Mouse (Mus musculus) lung, embryonic 16.5 days (tissue): ENCODE data around the gene Thada. TPM values are rescaled to one million over a fixed set of nuclear protein-coding genes. Genes with fewer than 3 reads are reported as not detected.

ENCODE experiments used
- ATAC-seq: fragments of 200-750 bp; cut with Nextera tagmentation; 2 replicates; pipeline ENCODE4 v1.8.0; 2017; ENCODE audit warnings: low read depth, mild to moderate bottlenecking, moderate library complexity
- H3K27ac ChIP-seq: fragments of 300-500 bp; sonication (generic); 2 replicates; pipeline ENCODE4 v1.5.1; 2014; ENCODE audit warnings: mild to moderate bottlenecking, control low read depth, low read length
- H3K27me3 ChIP-seq: fragments of 300-500 bp; sonication (generic); 2 replicates; pipeline ENCODE4 v1.6.1; 2014; ENCODE audit warnings: low read depth, low read length, mixed read lengths; ENCODE audit not compliant: control insufficient read depth, insufficient read depth
- H3K36me3 ChIP-seq: fragments of 300-500 bp; sonication (generic); 2 replicates; pipeline ENCODE4 v1.6.1; 2014; ENCODE audit warnings: low read length; ENCODE audit not compliant: control insufficient read depth, insufficient read depth
- H3K4me1 ChIP-seq: fragments of 300-500 bp; sonication (generic); replicated peaks from 2 replicates; pipeline ENCODE4 v1.6.1; 2014; ENCODE audit warnings: low read length, mixed read lengths; ENCODE audit not compliant: control insufficient read depth, insufficient read depth
- H3K4me2 ChIP-seq: fragments of 300-500 bp; sonication (generic); 2 replicates; pipeline ENCODE4 v1.6.1; 2014; ENCODE audit warnings: low read depth, low read length, control low read depth
- H3K4me3 ChIP-seq: fragments of 300-500 bp; sonication (generic); 2 replicates; pipeline ENCODE4 v1.5.1; 2014; ENCODE audit warnings: mild to moderate bottlenecking, low read length, control low read depth
- H3K9ac ChIP-seq: fragments of 300-500 bp; sonication (generic); 2 replicates; pipeline ENCODE4 v1.6.1; 2014; ENCODE audit warnings: low read length, control low read depth
- H3K9me3 ChIP-seq: fragments of 300-500 bp; sonication (generic); 2 replicates; pipeline ENCODE4 v1.6.1; 2016; ENCODE audit warnings: low read length; ENCODE audit not compliant: control insufficient read depth
- WGBS: fragments of 180-500 bp; shearing (Covaris S2); extraction: QIAGEN DNeasy Blood & Tissue Kit; methylation state at CpG from one replicate; pipeline ENCODE4 v1.1.7; 2014; 5-methylcytosine and 5-hydroxymethylcytosine counted together
- polyA plus RNA-seq: library from polyadenylated mRNA; unstranded; fragments of >200 nt; fragmentation: Nextera tagmentation; extraction: Ambion mirVana; gene quantifications from 2 replicates; pipeline ENCODE4 v1.2.1, GENCODE M21; 2015

The Thada gene
- polyA plus RNA-seq, 1 experiment from 2014 or later: 8.6 TPM

DNA sequence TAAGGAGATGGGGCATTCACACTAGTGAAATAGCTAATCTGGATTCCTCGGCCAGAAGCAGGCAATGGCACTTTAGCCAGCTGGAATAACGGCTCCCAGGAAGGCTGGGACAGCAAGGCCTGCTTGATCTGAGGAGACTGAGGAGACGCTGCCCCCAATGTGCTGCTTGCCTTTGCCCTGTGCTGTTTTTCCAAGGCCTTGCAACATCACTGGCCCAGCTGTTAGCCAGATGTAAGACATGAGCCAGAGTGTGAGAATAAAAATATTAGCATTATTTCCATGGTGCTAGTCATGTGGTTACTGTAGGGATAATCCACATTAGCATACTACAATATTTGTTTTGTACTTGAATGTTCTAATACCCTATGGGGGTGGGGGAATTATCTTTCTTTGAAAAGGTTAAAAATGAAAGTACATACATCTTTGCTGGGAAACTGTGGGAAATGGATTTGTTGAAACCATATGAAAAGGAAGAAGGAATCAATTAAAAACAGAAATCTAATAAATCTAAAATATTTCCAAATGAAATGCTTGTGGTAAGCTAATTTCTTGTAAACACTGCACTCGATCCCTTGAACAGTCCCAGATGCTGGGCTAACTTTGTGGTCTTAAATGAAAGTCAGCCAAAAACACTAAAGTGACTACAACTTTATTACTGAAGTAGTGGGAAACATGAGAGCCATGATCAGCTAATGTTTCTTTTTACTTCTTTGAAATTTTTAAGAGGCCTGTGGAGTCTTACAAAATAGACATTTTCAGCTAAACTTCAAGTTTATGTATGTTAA lies 43.8 kb downstream of the Thada start:
- Histone ChIP-seq H3K4me2 (no peak overlapping the region), H3K4me3 (no peak overlapping the region), H3K9me3 (no peaks in the 10 kb centered on the region), H3K27ac (no peak overlapping the region), H3K9ac (no peak overlapping the region), H3K36me3 (peaks cover 15% of the 10 kb centered on the region), H3K4me1 (peaks cover 9% of the 10 kb centered on the region), H3K27me3 (no peaks in the 10 kb centered on the region)
- WGBS: 49% methylated on average over 4 of the region's 4 CpGs
- 0 out of 2 replicates have a peak, but pooled peaks have one; percentile 37 for ATAC-seq

GRCm38 (mm10) chr17:84421042-84421441 lies 45.0 kb downstream of the Thada start:
- Histone ChIP-seq H3K4me2 (no peak overlapping the region), H3K27me3 (no peaks in the 10 kb centered on the region), H3K9ac (no peak overlapping the region), H3K9me3 (no peaks in the 10 kb centered on the region), H3K4me1 (peaks cover 9% of the 10 kb centered on the region), H3K27ac (peak overlapping the region; percentile 79), H3K4me3 (no peak overlapping the region), H3K36me3 (peaks cover 13% of the 10 kb centered on the region)
- no peak for ATAC-seq
- 72% methylated on average over 4 of the region's 4 CpGs for WGBS

GRCm38 (mm10) chr17:84420276-84420639 lies 45.7 kb downstream of the Thada start:
- Histone ChIP-seq H3K27ac (peak overlapping the region; percentile 79), H3K9ac (peak overlapping the region; percentile 22; the same call in 1 of the 2 replicates), H3K4me3 (no peak overlapping the region), H3K4me2 (no peak overlapping the region), H3K27me3 (no peaks in the 10 kb centered on the region), H3K36me3 (peaks cover 10% of the 10 kb centered on the region), H3K4me1 (peaks cover 9% of the 10 kb centered on the region), H3K9me3 (no peaks in the 10 kb centered on the region)
- WGBS: 71% methylated on average over 3 of the region's 3 CpGs
- 0 out of 2 replicates have a peak, but pooled peaks have one; percentile 6 for ATAC-seq

DNA sequence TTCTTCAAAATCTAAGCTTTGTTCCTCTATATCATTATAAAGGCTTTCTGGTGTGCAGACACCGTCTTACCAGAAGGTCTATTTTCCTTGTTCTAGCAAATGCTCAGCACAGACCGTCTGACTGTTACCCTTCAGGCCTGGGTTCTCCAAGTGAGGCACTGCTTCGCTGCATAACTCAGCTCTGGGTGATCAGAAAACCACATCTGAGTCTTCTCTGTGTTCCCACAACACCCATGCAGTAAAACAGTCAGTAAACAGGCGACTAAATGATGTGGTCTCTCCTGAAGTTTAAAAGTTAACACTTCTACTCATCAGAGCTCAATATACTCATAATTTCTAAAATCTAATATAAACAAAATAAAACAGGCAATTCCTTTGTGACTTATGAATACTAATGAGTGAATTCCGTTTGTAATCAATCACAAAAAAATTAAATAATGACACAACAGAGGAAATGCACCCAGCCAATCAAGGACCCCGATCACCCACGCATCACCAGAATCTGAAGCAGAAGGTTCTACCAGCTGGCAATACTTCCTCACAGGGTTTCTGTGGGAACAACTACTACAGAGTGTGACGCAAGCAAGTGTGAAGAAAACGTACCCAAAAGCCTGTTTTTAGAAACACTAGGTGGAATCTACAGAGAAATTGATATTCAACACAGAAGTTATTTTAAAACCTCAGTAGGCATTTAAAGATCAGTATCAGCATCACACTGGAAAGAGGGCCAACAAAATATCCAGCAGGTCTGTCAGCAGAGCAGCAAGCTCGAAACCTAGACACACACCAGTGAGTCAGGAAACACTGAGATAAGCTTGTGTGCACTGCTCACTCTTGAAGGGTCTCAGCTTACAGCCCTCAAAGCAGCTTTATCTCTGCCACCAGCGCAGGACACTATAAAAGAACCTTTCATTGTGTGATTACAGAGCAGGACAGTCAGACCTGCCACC lies 46.4 kb downstream of the Thada start:
- H3K9ac ChIP-seq: peak overlapping the region; percentile 22; the same call in 1 of the 2 replicates
- ATAC-seq: peak; percentile 87; the same call in 1 of the 2 replicates

DNA sequence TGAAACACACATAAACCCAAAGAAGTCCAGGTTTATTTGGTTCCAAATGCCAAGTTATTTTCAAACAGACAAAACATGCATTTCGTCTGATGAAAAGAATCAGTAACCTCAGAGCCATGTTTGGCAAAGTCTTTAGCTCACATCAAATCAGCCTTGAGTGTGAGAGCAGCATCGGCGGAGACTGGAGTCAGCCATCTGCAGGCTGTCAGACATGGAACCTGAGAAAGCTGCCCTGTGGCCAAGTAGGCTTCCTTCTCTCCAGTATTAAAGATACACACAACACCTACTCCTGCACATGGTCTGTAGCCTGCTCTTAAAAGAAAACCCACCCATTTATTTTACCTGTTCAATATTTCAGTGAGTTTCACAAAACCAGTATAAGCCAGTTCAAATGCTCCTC lies 50.1 kb downstream of the Thada start:
- no peak overlapping the region for H3K4me3 ChIP-seq
- H3K9me3 ChIP-seq: no peaks in the 10 kb centered on the region
- peaks cover 3% of the 10 kb centered on the region for H3K36me3 ChIP-seq
- H3K4me2 ChIP-seq: no peak overlapping the region
- 73% methylated on average over 3 of the region's 3 CpGs for WGBS
- no peaks in the 10 kb centered on the region for H3K27me3 ChIP-seq
- H3K27ac ChIP-seq: no peak overlapping the region
- peaks cover 9% of the 10 kb centered on the region for H3K4me1 ChIP-seq
- no peak for ATAC-seq
- no peak overlapping the region for H3K9ac ChIP-seq

More for the DNA sequence above, 46.4 kb downstream of the Thada start:
- no peaks in the 10 kb centered on the region for H3K9me3 ChIP-seq
- WGBS: 42% methylated on average over 11 of the region's 11 CpGs
- peaks cover 9% of the 10 kb centered on the region for H3K4me1 ChIP-seq
- H3K4me2 ChIP-seq: no peak overlapping the region
- H3K27me3 ChIP-seq: no peaks in the 10 kb centered on the region
- peak overlapping the region; percentile 81 for H3K27ac ChIP-seq
- H3K4me3 ChIP-seq: no peak overlapping the region
- peaks cover 10% of the 10 kb centered on the region for H3K36me3 ChIP-seq

GRCm38 (mm10) chr17:84408731-84409130 lies 57.3 kb downstream of the Thada start:
- ATAC-seq: no peak
- Histone ChIP-seq H3K4me3 (no peak overlapping the region), H3K27me3 (no peaks in the 10 kb centered on the region), H3K27ac (no peak overlapping the region), H3K4me2 (no peak overlapping the region), H3K9me3 (no peaks in the 10 kb centered on the region), H3K4me1 (0 out of 2 replicates have a peak, but pooled peaks cover 2% of the 10 kb centered on the region), H3K36me3 (0 out of 2 replicates have a peak, but pooled peaks cover 4% of the 10 kb centered on the region), H3K9ac (no peak overlapping the region)
- 89% methylated on average over 1 of the region's 1 CpGs for WGBS

GRCm38 (mm10) chr17:84405616-84406015 lies 60.4 kb downstream of the Thada start:
- no peaks in the 10 kb centered on the region for H3K27me3 ChIP-seq
- no peak overlapping the region for H3K4me3 ChIP-seq
- no peak overlapping the region for H3K27ac ChIP-seq
- H3K4me1 ChIP-seq: 0 out of 2 replicates have a peak, but pooled peaks cover 2% of the 10 kb centered on the region
- no peak overlapping the region for H3K4me2 ChIP-seq
- H3K9me3 ChIP-seq: no peaks in the 10 kb centered on the region
- 66% methylated on average over 6 of the region's 6 CpGs for WGBS
- ATAC-seq: no peak
- 0 out of 2 replicates have a peak, but pooled peaks cover 4% of the 10 kb centered on the region for H3K36me3 ChIP-seq
- H3K9ac ChIP-seq: no peak overlapping the region

DNA sequence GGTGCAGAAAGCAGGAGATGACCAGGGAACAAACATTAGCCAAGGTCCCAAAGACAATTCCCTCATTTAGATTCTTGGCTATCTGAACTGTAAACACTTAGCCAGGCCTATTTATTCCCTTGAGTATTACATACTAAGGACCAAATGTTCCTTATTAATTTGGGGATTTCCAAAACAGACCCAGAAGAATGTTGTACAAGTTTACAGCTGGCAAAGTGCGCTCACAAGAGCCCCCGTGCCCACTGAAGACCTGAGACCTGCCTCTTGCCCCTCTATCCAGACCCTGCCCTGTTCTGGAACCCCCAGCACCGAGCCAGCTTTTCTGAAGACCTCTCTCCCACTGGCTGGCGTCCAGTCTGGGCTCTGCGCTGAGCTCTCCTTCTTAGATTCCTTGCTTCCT lies 64.2 kb downstream of the Thada start:
- WGBS: 82% methylated on average over 5 of the region's 5 CpGs
- Histone ChIP-seq H3K9ac (no peak overlapping the region), H3K4me3 (no peak overlapping the region), H3K9me3 (no peaks in the 10 kb centered on the region), H3K4me1 (0 out of 2 replicates have a peak, but pooled peaks cover 2% of the 10 kb centered on the region), H3K27ac (no peak overlapping the region), H3K27me3 (no peaks in the 10 kb centered on the region), H3K4me2 (no peak overlapping the region), H3K36me3 (peaks cover 7% of the 10 kb centered on the region)
- ATAC-seq: no peak

DNA sequence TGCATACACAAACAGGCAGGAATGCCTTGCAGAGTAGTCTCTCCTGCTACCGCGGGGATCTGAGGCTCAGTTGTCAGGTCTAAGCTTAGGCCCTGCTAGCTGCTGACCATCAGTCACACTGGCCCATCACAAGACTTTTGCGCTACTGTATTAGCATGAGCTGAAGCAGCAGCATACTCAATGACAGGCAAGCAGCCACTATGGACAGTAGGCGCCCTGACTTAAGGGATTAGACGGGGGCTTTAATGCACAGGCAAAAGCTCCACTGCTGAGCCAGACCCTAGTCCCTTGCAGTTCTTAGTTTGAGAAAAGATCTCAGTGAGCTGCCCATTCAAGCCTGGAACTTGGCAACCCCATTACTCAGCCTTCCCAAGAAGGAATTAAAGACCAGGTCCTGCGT lies 66.6 kb downstream of the Thada start:
- no peak for ATAC-seq
- 89% methylated on average over 6 of the region's 6 CpGs for WGBS
- Histone ChIP-seq H3K27me3 (no peaks in the 10 kb centered on the region), H3K9ac (no peak overlapping the region), H3K4me2 (no peak overlapping the region), H3K36me3 (peaks cover 7% of the 10 kb centered on the region), H3K9me3 (no peaks in the 10 kb centered on the region), H3K4me1 (no peaks in the 10 kb centered on the region), H3K27ac (no peak overlapping the region), H3K4me3 (no peak overlapping the region)
